Mouse (Mus musculus): Measurements from ENCODE around the gene Cdkl2.

GRCm38 (mm10) chr5:92074061-92074460 is 30.4 kb upstream of the Cdkl2 start:
- TF ChIP-seq CTCF (IDR thresholded peaks at IDR 0.05; ENCODE audit: borderline replicate concordance, extremely low read depth, insufficient read depth, insufficient read length): no peak
- no peak for TF ChIP-seq POLR2A (IDR thresholded peaks at IDR 0.05; ENCODE audit: borderline replicate concordance, extremely low read depth, insufficient read depth, insufficient read length, poor library complexity, severe bottlenecking)
